Mouse (Mus musculus) kidney, embryonic 14.5 days (tissue): ENCODE results near the gene Gnai3. TPM values are rescaled to one million over a fixed set of nuclear protein-coding genes. Genes with fewer than 3 reads are reported as not detected.

Source experiments
- ATAC-seq: fragments of 200-750 bp; cut with Nextera tagmentation; 2 replicates; pipeline ENCODE4 v1.8.0; 2017; ENCODE audit warnings: moderate number of reproducible peaks, mild to moderate bottlenecking, moderate TSS enrichment, moderate library complexity; ENCODE audit not compliant: low FRiP score, low TSS enrichment
- H3K27ac ChIP-seq: fragments of 300-500 bp; sonication (generic); 2 replicates; pipeline ENCODE4 v1.5.1; 2014; ENCODE audit warnings: low read depth, mild to moderate bottlenecking, low read length, moderate library complexity, mixed read lengths
- H3K27me3 ChIP-seq: fragments of 300-500 bp; sonication (generic); 2 replicates; pipeline ENCODE4 v1.6.1; 2014; ENCODE audit warnings: mild to moderate bottlenecking, low read length; ENCODE audit not compliant: control insufficient read depth, insufficient read depth
- H3K36me3 ChIP-seq: fragments of 300-500 bp; sonication (generic); 2 replicates; pipeline ENCODE4 v1.6.1; 2014; ENCODE audit warnings: low read length, mixed read lengths; ENCODE audit not compliant: control insufficient read depth, insufficient read depth
- H3K4me1 ChIP-seq: fragments of 300-500 bp; sonication (generic); 2 replicates; pipeline ENCODE4 v1.6.1; 2014; ENCODE audit warnings: low read length, mixed read lengths; ENCODE audit not compliant: control insufficient read depth, insufficient read depth
- H3K4me2 ChIP-seq: fragments of 300-500 bp; sonication (generic); replicated peaks from 2 replicates; pipeline ENCODE4 v1.6.1; 2014; ENCODE audit warnings: low read depth, mild to moderate bottlenecking, low read length
- H3K4me3 ChIP-seq: fragments of 300-500 bp; sonication (generic); 2 replicates; pipeline ENCODE4 v1.5.1; 2014; ENCODE audit warnings: mild to moderate bottlenecking, low read length
- H3K9ac ChIP-seq: fragments of 300-500 bp; sonication (generic); 2 replicates; pipeline ENCODE4 v1.6.1; 2014; ENCODE audit warnings: low read depth, mild to moderate bottlenecking, low read length, moderate library complexity
- H3K9me3 ChIP-seq: fragments of 300-500 bp; sonication (generic); 2 replicates; pipeline ENCODE4 v1.6.1; 2016; ENCODE audit warnings: low read length; ENCODE audit not compliant: control insufficient read depth
- WGBS: fragments of 180-500 bp; shearing (Covaris S2); extraction: QIAGEN DNeasy Blood & Tissue Kit; methylation state at CpG from one replicate; pipeline ENCODE4 v1.1.7; 2014; 5-methylcytosine and 5-hydroxymethylcytosine counted together
- polyA plus RNA-seq: library from polyadenylated mRNA; unstranded; fragments of >200 nt; fragmentation: Nextera tagmentation; extraction: Ambion mirVana; gene quantifications from 2 replicates; pipeline ENCODE4 v1.2.1, GENCODE M21; 2014

Gene Gnai3
- polyA plus RNA-seq, 1 experiment from 2014 or later: 181 TPM

DNA sequence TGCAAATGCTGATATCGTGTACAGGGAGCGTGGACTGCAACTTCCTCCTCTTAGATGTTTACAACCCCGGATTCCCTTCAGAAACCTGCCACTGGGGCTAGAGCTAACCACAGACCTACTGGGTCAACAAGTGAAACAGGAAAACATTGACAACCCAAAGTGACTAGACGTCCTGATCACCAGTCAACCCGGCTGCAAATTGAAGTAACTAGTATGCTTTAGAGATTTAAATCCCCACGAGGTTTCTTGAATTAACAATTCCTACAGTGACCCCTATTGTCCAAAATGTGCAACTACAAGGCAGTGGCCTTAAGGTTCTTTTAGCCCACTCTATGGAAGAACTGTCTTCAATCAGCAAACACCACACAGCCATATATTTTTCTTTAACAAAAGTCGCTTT is 84.5 kb downstream of the Gnai3 start:
- peak overlapping the region; percentile 23; the same call in 1 of the 2 replicates for H3K4me2 ChIP-seq
- WGBS: 23% methylated on average over 7 of the region's 7 CpGs
- no peaks in the 10 kb centered on the region for H3K4me1 ChIP-seq
- H3K4me3 ChIP-seq: no peak overlapping the region
- H3K27ac ChIP-seq: no peak overlapping the region
- H3K36me3 ChIP-seq: no peaks in the 10 kb centered on the region
- ATAC-seq: no peak
- H3K9ac ChIP-seq: no peak overlapping the region
- no peaks in the 10 kb centered on the region; the same call in 1 of the 2 replicates for H3K27me3 ChIP-seq
- no peaks in the 10 kb centered on the region for H3K9me3 ChIP-seq

Other genes starting within 250 kb of the Gnai3 start
- gene Gstm7, start 214.3 kb downstream of the Gnai3 start, polyA plus RNA-seq: 18.6 and 22.6 TPM in 2 replicates
- 4.4 and 5.7 TPM in 2 replicates for gene Gstm6, start 202.4 kb downstream of the Gnai3 start, polyA plus RNA-seq
- 0.16 TPM in 1 of 2 replicates, not detected in the other for gene Gstm3, start 176.9 kb downstream of the Gnai3 start, polyA plus RNA-seq
- gene Gstm2, start 159.7 kb downstream of the Gnai3 start, polyA plus RNA-seq: 76.2 and 79.8 TPM in 2 replicates
- gene Gstm1, start 128.2 kb downstream of the Gnai3 start, polyA plus RNA-seq: 63.0 and 73.6 TPM in 2 replicates
- 17.2 and 18.4 TPM in 2 replicates for gene Gstm4, start 101.3 kb downstream of the Gnai3 start, polyA plus RNA-seq
- gene Ampd2, start 59.5 kb downstream of the Gnai3 start, polyA plus RNA-seq: 36.8 and 43.4 TPM in 2 replicates
- 1.5 and 2.1 TPM in 2 replicates for gene Gnat2, start 53.4 kb downstream of the Gnai3 start, polyA plus RNA-seq
- gene Gpr61, start 8.7 kb upstream of the Gnai3 start, polyA plus RNA-seq: 0.09 and 0.18 TPM in 2 replicates
- gene Amigo1, start 40.2 kb upstream of the Gnai3 start, polyA plus RNA-seq: 3.0 and 3.7 TPM in 2 replicates
- gene Cyb561d1, start 55.1 kb upstream of the Gnai3 start, polyA plus RNA-seq: 1.4 and 2.2 TPM in 2 replicates
- 16.9 and 21.9 TPM in 2 replicates for gene Atxn7l2, start 64.8 kb upstream of the Gnai3 start, polyA plus RNA-seq
- gene Sypl2, start 80.5 kb upstream of the Gnai3 start, polyA plus RNA-seq: 2.9 and 4.7 TPM in 2 replicates
- gene Psma5, start 110.8 kb upstream of the Gnai3 start, polyA plus RNA-seq: 327 and 365 TPM in 2 replicates
- 10.0 and 17.8 TPM in 2 replicates for gene Sort1, start 137.9 kb upstream of the Gnai3 start, polyA plus RNA-seq
- not detected in 2 replicates for gene Mybphl, start 218.8 kb upstream of the Gnai3 start, polyA plus RNA-seq
- gene Psrc1, start 237.7 kb upstream of the Gnai3 start, polyA plus RNA-seq: 48.9 and 51.4 TPM in 2 replicates